Mouse (Mus musculus) heart, adult 9 months (tissue): ENCODE measurements around the gene Col3a1.

Experiments
- DNase-seq, 2 experiments: peaks; one replicate each; pipeline ENCODE4 v3.0.0; 2022; ENCODE audit warnings: low spot score in 2 of 2

Col3a1 gene

GRCm38 (mm10) chr1:45381866-45382265 lies 70.5 kb downstream of the Col3a1 start:
- peak in 1 of 2 experiments; percentile 35 for DNase-seq
